Mouse (Mus musculus): Measurements from ENCODE around the gene Sptb.

Sptb gene

DNA sequence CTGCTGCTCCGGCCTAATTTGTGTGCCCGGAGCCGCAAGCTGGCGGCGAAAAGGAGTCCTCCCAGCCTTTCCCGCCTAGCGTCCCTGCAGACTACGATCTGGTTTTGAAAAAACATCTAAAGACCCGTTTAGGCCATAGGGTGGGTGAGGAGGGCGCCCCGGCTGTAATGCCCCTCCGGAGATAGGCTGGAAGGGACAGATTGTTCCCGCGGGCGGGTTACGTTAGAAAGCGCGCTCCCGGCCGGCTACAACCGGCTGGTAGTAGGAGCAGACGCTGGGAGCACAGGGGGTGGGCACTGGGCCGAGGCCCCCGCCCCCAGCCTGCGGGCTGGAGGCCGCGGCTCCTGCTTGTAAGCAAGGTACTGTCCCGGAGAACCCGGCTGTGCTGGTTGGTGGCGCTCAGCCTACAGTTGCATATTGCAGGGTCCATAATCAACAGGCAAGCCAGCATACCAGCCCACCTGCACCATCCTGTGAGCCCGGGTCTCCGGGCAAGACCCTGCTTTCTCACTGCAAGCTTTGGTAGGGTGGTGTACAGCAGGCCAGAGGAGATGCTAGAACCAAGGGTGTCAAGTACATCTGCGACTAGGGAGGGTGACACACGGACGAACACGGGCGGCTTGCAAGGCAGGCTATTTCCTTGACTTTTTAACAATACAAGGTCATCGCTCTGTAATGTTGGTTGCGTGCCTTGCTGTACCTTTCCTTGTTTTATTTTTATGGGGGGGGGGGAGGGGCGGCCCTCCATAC lies at the start of gene Sptb:
Gene Sptb, minus strand, starts transcription at position 197 of the 750 bp plus-strand sequence.
- peak; percentile 68 for DNase-seq (ENCODE audit: low spot score)

DNA sequence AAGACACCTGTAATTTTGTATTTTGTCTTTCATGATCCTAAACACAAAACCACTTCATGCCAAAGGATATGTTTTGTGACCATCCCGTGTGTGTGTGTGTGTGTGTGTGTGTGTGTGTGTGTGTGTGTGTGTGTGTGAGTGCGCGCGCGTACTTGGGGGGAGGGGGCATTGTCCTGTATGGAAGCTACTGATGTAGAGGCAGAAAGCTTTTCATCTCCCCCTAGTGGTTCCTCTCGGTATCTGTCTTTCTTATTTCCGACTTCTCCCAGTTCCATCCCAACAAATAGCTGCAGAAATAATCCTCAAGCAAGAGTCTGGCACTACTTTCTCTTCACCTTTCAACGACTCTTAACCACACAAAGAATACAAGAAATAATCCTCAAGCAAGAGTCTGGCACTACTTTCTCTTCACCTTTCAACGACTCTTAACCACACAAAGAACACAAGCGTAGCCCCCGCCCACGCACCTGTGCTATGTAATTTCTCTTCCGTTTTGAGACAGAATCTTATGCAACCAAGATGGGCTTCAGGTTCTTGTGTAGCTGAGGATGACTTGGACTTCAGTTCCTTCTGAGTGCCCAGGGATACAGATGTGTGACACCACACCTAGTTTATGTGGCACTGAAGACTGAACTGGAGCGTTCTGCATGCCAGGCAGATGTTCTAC lies 42.4 kb upstream of the Sptb start:
- peak; percentile 84 for DNase-seq (ENCODE audit: low spot score)

DNA sequence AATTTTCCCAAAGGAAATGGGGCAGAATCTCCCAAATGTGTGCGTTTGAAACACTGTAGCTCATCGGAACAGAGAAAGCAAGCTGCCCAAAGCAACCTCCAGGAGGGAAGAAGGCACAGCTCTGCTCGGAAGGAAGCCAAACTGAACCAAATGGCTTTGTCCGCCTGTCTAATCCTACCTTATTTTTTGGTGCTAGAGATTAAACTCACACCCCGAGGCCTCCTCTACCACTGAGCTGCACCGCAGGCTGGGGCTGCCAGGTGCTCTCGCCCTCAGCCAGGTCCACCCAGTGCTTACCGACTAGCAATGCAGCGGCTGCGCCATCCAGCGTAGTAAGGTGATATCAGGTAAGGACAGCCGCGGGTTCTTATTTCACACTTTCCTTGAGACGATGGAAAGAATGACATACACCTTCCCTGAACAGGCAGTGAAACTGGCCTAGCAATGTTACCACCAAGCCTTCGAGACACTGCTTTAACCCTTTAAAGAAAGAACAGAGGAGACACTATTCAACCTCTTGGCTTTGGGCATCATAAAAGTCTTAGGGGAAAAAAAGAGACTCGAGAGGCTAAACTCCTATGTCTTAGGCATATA lies 40.6 kb upstream of the Sptb start:
- DNase-seq (ENCODE audit: low spot score): no peak

- no peak for DNase-seq (ENCODE audit: low spot score)
These were observed 17.6 kb upstream of the Sptb start for GRCm38 (mm10) chr12:76727955-76728354.

DNA sequence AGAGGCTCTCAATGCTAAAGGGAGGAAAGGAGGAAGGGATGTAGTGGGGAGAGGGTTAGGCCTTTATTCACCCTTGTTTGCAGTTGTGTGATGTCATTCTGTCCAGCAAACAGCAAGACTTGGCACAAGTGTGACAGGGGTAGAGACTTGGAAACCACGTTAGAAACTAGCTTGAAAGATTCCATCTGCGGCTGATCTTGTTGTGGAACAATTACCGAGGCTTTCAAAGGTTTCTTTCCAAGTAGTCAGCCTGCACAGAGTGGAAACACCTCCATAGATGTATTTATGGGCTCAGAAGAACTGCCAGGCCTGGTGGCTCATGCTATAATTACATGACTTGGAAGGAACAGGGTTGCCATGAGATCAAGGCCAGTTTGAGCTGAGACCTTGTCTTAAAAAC lies 11.7 kb upstream of the Sptb start:
- no peak for DNase-seq (ENCODE audit: low spot score)

DNA sequence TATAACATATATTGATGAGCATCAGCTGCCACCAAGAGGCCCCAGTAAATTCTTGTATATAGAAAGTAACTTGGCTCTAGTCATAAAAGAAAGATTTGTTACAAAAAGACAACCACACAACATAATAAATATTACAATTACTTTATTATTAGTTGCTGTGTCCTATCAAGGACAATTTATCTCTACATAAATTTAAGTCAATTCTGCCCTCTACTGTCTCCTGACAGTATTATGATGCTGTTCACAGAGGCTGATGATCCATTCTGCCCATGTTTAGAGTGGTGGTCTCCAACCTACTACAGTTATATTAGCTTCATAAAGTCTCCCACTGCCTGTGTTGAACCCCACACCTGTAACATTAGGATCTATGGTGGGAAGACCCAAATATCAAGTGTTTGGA lies 10.2 kb upstream of the Sptb start:
- peak; percentile 26 for DNase-seq (ENCODE audit: low spot score)

DNA sequence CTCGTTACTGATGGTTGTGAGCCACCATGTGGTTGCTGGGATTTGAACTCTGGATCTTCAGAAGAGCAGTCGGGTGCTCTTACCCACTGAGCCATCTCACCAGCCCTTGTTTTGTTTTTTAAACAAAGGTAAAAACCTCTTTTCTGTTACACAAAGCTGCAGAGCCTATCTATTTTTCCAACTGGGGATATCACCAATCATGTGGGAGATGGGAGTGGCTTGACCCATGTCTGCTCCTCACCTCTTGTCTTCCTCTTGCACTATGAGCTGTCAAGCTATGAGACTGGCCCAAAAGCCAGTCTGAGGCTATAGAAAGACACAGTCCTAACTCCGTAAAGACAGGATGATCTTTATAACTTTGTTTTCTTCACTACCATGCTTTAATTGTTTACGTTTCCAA lies 8.0 kb upstream of the Sptb start:
- DNase-seq (ENCODE audit: low spot score): no peak

DNA sequence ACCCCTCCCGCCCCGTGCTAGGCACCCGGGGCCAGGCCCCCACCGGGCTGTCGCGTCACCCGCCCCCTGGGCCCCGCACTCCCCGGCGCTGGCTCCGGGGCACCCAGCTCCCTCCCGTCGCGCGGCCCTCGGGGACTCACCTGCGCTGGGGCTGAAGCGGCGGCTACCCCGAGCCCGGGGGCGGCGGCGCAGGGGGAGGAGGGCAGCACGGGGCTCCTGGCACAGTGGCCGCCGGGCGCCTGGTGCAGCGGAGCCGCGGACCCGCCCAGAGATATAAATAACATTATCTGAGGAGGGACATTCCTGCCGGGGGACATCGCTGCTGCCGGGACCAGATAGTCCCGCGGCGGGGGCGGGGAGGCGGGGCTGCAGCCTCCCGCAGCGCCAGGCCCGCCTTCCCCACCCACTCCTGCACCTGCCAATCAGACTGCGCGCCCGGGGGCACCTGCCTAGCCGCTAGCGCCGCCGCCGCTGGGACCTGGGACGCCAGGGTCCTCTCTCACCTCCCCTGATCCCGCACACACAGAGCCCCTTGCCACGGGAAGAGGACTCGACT lies 474 bp downstream of the Sptb start:
- DNase-seq (ENCODE audit: low spot score): no peak

DNA sequence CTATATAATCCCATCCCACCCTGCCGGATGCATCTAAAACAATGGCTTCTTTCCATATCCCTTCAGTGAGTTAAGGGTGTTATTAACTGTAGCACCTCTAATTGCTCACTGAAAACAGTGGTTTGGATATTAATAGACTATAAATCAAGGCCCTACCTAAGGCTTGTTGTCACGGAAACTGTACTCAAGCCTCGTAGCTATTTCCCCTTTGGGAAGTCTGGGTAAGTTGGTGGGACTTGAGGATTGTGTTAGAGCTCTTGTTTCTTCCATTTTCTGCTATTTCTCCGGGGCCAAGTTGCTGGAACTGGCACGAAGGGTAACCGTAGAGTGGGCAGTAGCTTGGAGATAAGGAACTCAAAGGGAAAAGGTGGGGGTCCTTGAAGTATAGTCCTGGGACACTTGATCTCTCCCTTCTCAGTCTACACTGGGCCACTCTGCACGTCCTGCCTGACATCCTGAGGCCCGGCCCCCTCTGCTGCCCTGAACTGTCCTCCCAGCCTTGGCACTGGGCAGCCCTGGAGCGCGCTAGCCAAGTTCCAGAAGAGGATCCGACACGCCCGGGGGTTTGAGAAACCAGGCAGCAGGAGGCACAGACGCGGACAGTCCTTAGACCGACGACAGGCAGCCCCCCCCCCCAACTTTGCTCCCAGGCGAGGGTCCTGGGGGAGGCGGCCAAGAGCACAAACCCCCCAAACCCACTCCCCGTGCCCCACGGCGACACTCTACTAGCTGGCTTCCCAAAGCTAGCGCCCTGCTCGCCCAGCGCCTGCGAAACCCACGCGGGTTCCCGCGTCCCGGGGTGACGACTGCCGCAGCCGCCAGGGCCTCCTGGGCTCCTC lies 1.2 kb downstream of the Sptb start:
- peak; percentile 32 for DNase-seq (ENCODE audit: low spot score)

DNA sequence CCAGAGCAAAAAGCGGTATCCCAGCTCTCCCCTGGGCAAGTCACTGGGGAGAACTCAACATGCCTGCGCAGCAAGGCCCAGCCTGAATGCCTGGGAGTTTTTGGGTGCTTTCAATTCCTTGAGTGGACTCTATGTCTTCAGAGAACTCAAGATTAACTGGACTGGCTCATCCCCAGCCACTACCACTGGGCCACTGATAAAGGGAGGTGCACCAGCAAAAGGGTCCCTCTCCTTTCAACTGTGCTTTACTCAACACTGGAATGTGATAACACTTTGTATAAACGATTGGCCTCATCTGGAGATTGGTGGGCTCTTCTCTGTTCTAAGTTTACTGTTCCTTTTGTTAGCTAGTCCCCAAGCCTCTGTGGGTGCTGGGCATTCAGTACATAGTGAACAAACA lies 2.2 kb downstream of the Sptb start:
- DNase-seq (ENCODE audit: low spot score): no peak

- no peak for DNase-seq (ENCODE audit: low spot score)
These were observed 13.9 kb downstream of the Sptb start for GRCm38 (mm10) chr12:76696380-76696935.

- DNase-seq (ENCODE audit: low spot score): no peak
These were observed 14.6 kb downstream of the Sptb start for GRCm38 (mm10) chr12:76695773-76696172.

- peak; percentile 30 for DNase-seq (ENCODE audit: low spot score)
These were observed 15.4 kb downstream of the Sptb start for GRCm38 (mm10) chr12:76694801-76695505.

- DNase-seq (ENCODE audit: low spot score): no peak
These were observed 22.7 kb downstream of the Sptb start for GRCm38 (mm10) chr12:76687498-76688200.

- DNase-seq (ENCODE audit: low spot score): no peak
These were observed 24.7 kb downstream of the Sptb start for GRCm38 (mm10) chr12:76685647-76686046.

DNA sequence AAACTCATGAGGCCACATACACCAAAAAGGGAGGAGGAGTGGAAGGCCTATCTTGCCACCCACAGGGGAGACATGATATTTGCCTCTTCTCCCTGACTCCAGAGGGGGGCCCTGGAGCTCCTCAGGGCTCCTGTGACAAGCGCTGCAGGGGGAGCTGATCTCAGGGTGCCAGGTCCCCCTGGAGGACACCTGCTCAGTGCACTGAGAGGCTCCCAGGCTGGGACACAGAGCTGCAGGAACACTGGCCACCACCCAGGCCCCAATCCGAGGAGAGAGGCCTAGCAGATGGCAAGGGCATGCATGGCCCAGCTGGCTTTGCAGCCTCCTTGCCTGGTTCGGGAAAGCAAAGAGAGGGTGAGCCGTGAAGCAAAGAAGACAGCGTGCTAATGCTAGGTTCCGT lies 25.9 kb downstream of the Sptb start:
- DNase-seq (ENCODE audit: low spot score): no peak

- no peak for DNase-seq (ENCODE audit: low spot score)
These were observed 28.4 kb downstream of the Sptb start for GRCm38 (mm10) chr12:76681937-76682336.

GRCm38 (mm10) chr12:76677068-76677467 lies 33.3 kb downstream of the Sptb start:
- DNase-seq (ENCODE audit: low spot score): no peak

GRCm38 (mm10) chr12:76676477-76676876 lies 33.9 kb downstream of the Sptb start:
- DNase-seq (ENCODE audit: low spot score): no peak

- no peak for DNase-seq (ENCODE audit: low spot score)
These were observed 35.0 kb downstream of the Sptb start for GRCm38 (mm10) chr12:76675364-76675763.

Measured in embryo, embryonic 10.5 days (tissue).